Mouse (Mus musculus): ENCODE measurements at regions not wholly inside any gene's neighbourhood (a gene's known extent, or its start where the extent isn't known, plus 50 kb on each side); places are given as distances from the start of the nearest gene placed in this dataset.

- TF ChIP-seq CTCF (IDR thresholded peaks at IDR 0.05; ENCODE audit: low read depth) = no peak
- TF ChIP-seq EP300 (IDR thresholded peaks at IDR 0.05; ENCODE audit: low read depth) = no peak
Measured at GRCm38 (mm10) chr10:68378212-68378611, 99.7 kb upstream of the Arid5b start.
